Mouse (Mus musculus): Measurements from ENCODE around the gene Tex14. TPM values are rescaled to one million over a fixed set of nuclear protein-coding genes. Genes with fewer than 3 reads are reported as not detected.

Gene Tex14
- polyA plus RNA-seq, 1 experiment, result not detected

DNA sequence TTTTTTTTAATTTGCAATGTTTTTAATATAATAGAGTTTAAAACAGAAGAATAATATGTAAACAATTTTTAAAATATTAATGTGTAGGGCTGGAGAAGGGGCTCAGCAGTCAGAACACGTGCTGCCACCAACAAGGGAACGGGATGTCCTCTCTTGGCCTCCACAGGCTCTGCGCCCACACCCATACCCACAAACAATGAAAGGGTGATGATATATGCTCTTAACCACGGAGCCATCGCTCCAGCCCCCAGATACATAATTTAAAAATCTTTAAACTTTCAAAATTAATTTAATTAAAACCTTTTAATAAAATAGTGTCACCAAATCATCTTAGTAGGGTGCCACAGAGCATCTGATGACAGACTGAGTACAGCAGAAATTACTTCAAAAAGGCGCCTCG, 37.8 kb upstream of the Tex14 start:
- H3K36me3 ChIP-seq (ENCODE audit: control insufficient read depth, insufficient read depth), result no peaks in the 10 kb centered on the region
- no peak overlapping the region for H3ac ChIP-seq (ENCODE audit: control insufficient read depth, insufficient read length, low read depth)
- H3K79me3 ChIP-seq (ENCODE audit: low read depth), result no peaks in the 10 kb centered on the region
- no peak for TF ChIP-seq MYOD1 (IDR thresholded peaks at IDR 0.05; ENCODE audit: control insufficient read depth, insufficient read length, low read depth)
- no peak for TF ChIP-seq USF1 (IDR thresholded peaks at IDR 0.05; ENCODE audit: low read depth)
- no peak for TF ChIP-seq CTCF (IDR thresholded peaks at IDR 0.05; ENCODE audit: control insufficient read depth, insufficient read depth, insufficient read length)
- TF ChIP-seq FOSL1 (IDR thresholded peaks at IDR 0.05; ENCODE audit: insufficient read depth, low read length, poor library complexity, severe bottlenecking), result no peak
- no peak for TF ChIP-seq CEBPB (IDR thresholded peaks at IDR 0.05; ENCODE audit: low read depth)
- TF ChIP-seq MAX (IDR thresholded peaks at IDR 0.05), result no peak
- no peak for TF ChIP-seq MYOG (IDR thresholded peaks at IDR 0.05; ENCODE audit: control insufficient read depth, extremely low read depth, insufficient read length)
- H3K4me3 ChIP-seq (ENCODE audit: insufficient read depth, poor library complexity, severe bottlenecking), result no peak overlapping the region
- H3K79me2 ChIP-seq (ENCODE audit: control insufficient read depth, insufficient read depth), result no peaks in the 10 kb centered on the region
- peaks cover 3% of the 10 kb centered on the region for H3K27me3 ChIP-seq (ENCODE audit: control insufficient read depth, insufficient read depth, insufficient read length)

DNA sequence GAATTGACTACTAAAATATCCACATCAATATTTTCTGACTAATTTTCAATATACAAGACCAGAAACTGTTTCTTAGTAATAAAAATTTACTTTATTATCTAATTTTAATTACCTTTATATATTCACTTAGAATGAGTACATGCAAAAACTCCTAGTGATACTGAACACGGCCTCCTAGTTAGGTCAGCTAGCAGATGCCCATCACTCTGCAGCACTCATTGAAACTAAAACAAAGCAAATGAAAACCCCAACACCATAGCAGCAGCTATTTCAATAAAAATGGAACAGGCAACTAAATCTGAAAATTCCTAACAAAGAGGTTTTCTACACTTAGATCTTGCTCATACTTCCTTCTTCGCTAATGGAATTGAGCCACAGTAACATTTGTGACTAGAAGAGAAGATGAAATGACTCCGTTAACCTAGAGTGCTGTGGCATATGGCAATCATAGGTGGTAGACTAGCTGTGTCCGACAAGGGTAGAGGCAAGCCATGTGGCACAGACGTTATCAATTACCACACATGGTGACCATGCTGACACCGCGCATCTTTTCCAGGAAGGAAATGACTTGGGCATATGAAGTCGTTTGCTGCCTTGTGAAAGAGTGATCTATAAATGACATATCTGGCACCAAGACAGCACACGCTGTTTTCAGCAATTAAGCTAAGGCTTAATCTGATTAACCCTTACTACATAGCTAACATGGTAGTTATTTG, 36.8 kb upstream of the Tex14 start:
- no peaks in the 10 kb centered on the region for H3K79me3 ChIP-seq (ENCODE audit: low read depth)
- H3ac ChIP-seq (ENCODE audit: control insufficient read depth, insufficient read length, low read depth), result no peak overlapping the region
- no peak for TF ChIP-seq CTCF (IDR thresholded peaks at IDR 0.05; ENCODE audit: control insufficient read depth, insufficient read depth, insufficient read length)
- no peak for TF ChIP-seq CEBPB (IDR thresholded peaks at IDR 0.05; ENCODE audit: low read depth)
- TF ChIP-seq MYOG (IDR thresholded peaks at IDR 0.05; ENCODE audit: control insufficient read depth, extremely low read depth, insufficient read length), result no peak
- TF ChIP-seq MYOD1 (IDR thresholded peaks at IDR 0.05; ENCODE audit: control insufficient read depth, insufficient read length, low read depth), result no peak
- no peak for TF ChIP-seq USF1 (IDR thresholded peaks at IDR 0.05; ENCODE audit: low read depth)
- TF ChIP-seq FOSL1 (IDR thresholded peaks at IDR 0.05; ENCODE audit: insufficient read depth, low read length, poor library complexity, severe bottlenecking), result no peak
- no peak for TF ChIP-seq MAX (IDR thresholded peaks at IDR 0.05)
- H3K27me3 ChIP-seq (ENCODE audit: control insufficient read depth, insufficient read depth, insufficient read length), result peaks cover 3% of the 10 kb centered on the region
- no peaks in the 10 kb centered on the region for H3K36me3 ChIP-seq (ENCODE audit: control insufficient read depth, insufficient read depth)
- H3K79me2 ChIP-seq (ENCODE audit: control insufficient read depth, insufficient read depth), result no peaks in the 10 kb centered on the region
- no peak overlapping the region for H3K4me3 ChIP-seq (ENCODE audit: insufficient read depth, poor library complexity, severe bottlenecking)

DNA sequence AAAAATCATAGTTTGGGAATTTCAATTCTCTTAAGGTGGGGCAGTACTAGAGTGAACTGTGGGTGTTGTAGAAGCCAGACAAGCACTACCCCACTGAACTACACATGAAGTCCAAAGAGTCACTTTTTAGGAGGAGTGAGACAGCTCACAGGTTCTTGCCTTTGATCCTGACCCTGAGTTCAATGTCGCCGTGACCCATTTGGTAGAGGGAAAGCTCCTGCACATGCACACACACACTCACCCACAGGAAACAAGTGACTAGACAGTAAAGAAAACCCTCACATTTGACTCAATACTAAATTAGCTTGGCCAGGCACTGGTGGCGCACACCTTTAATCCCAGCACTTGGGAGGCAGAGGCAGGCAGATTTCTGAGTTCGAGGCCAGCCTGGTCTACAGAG, 20.3 kb upstream of the Tex14 start:
- H3ac ChIP-seq (ENCODE audit: control insufficient read depth, insufficient read length, low read depth), result no peak overlapping the region
- no peak overlapping the region for H3K4me3 ChIP-seq (ENCODE audit: insufficient read depth, poor library complexity, severe bottlenecking)
- no peak for TF ChIP-seq USF1 (IDR thresholded peaks at IDR 0.05; ENCODE audit: low read depth)
- no peak for TF ChIP-seq MAX (IDR thresholded peaks at IDR 0.05)
- TF ChIP-seq MYOG (IDR thresholded peaks at IDR 0.05; ENCODE audit: control insufficient read depth, extremely low read depth, insufficient read length), result no peak
- no peak for TF ChIP-seq MYOD1 (IDR thresholded peaks at IDR 0.05; ENCODE audit: control insufficient read depth, insufficient read length, low read depth)
- no peak for TF ChIP-seq CEBPB (IDR thresholded peaks at IDR 0.05; ENCODE audit: low read depth)
- no peak for TF ChIP-seq CTCF (IDR thresholded peaks at IDR 0.05; ENCODE audit: control insufficient read depth, insufficient read depth, insufficient read length)
- no peak for TF ChIP-seq FOSL1 (IDR thresholded peaks at IDR 0.05; ENCODE audit: insufficient read depth, low read length, poor library complexity, severe bottlenecking)
- H3K79me2 ChIP-seq (ENCODE audit: control insufficient read depth, insufficient read depth), result no peaks in the 10 kb centered on the region
- H3K36me3 ChIP-seq (ENCODE audit: control insufficient read depth, insufficient read depth), result peaks cover under 1% of the 10 kb centered on the region
- H3K79me3 ChIP-seq (ENCODE audit: low read depth), result no peaks in the 10 kb centered on the region
- no peaks in the 10 kb centered on the region for H3K27me3 ChIP-seq (ENCODE audit: control insufficient read depth, insufficient read depth, insufficient read length)

DNA sequence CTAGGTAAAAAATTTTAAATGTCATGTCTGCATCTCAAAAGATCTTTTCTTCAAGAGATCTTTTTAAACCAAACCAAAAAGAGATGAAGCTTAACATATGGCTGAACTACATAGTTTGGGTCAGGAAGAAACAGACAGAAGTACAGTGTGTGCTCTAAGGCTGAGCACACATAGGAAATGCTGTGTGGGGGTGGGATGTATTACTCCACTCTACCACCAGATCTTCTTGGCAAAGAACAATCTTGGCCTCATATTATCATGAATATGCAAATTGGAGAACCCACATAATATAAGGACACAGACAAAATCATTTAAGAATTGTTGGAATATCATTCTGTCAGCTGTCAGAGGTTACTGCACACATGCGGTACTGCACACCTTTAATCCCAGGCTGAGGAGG, 19.2 kb upstream of the Tex14 start:
- Histone ChIP-seq H3K4me3 (ENCODE audit: insufficient read depth, poor library complexity, severe bottlenecking) (no peak overlapping the region), H3K79me3 (ENCODE audit: low read depth) (no peaks in the 10 kb centered on the region), H3ac (ENCODE audit: control insufficient read depth, insufficient read length, low read depth) (no peak overlapping the region), H3K27me3 (ENCODE audit: control insufficient read depth, insufficient read depth, insufficient read length) (no peaks in the 10 kb centered on the region), H3K79me2 (ENCODE audit: control insufficient read depth, insufficient read depth) (no peaks in the 10 kb centered on the region), H3K36me3 (ENCODE audit: control insufficient read depth, insufficient read depth) (peaks cover 5% of the 10 kb centered on the region)
- TF ChIP-seq USF1 (IDR thresholded peaks at IDR 0.05; ENCODE audit: low read depth), result no peak
- TF ChIP-seq MYOD1 (IDR thresholded peaks at IDR 0.05; ENCODE audit: control insufficient read depth, insufficient read length, low read depth), result no peak
- TF ChIP-seq CTCF (IDR thresholded peaks at IDR 0.05; ENCODE audit: control insufficient read depth, insufficient read depth, insufficient read length), result no peak
- no peak for TF ChIP-seq MYOG (IDR thresholded peaks at IDR 0.05; ENCODE audit: control insufficient read depth, extremely low read depth, insufficient read length)
- TF ChIP-seq CEBPB (IDR thresholded peaks at IDR 0.05; ENCODE audit: low read depth), result no peak
- TF ChIP-seq MAX (IDR thresholded peaks at IDR 0.05), result no peak
- TF ChIP-seq FOSL1 (IDR thresholded peaks at IDR 0.05; ENCODE audit: insufficient read depth, low read length, poor library complexity, severe bottlenecking), result no peak

DNA sequence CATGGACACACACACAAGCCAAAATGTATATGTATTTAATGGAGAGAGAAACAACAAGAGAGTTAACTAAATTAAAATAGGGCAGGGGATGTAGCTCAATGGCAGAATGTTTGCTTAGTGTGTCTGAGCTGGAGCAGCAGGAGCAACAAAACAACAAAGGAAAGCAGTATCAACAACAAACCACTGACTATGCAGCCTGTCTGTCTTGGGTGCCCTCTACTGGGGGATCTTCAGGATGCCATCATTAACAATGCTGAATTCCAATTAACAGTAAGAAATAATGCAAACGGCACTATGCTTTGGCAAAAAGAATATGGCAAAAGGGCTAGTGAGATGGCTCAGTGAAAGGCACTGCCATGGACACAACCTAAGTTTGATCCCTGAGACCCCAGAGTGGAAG, 11.0 kb upstream of the Tex14 start:
- no peaks in the 10 kb centered on the region for H3K79me2 ChIP-seq (ENCODE audit: control insufficient read depth, insufficient read depth)
- TF ChIP-seq FOSL1 (IDR thresholded peaks at IDR 0.05; ENCODE audit: insufficient read depth, low read length, poor library complexity, severe bottlenecking), result no peak
- TF ChIP-seq MAX (IDR thresholded peaks at IDR 0.05), result peak; percentile 6
- TF ChIP-seq USF1 (IDR thresholded peaks at IDR 0.05; ENCODE audit: low read depth), result no peak
- peak; percentile 27 for TF ChIP-seq CTCF (IDR thresholded peaks at IDR 0.05; ENCODE audit: control insufficient read depth, insufficient read depth, insufficient read length)
- H3ac ChIP-seq (ENCODE audit: control insufficient read depth, insufficient read length, low read depth), result no peak overlapping the region
- no peaks in the 10 kb centered on the region for H3K79me3 ChIP-seq (ENCODE audit: low read depth)
- H3K36me3 ChIP-seq (ENCODE audit: control insufficient read depth, insufficient read depth), result peaks cover 11% of the 10 kb centered on the region
- H3K4me3 ChIP-seq (ENCODE audit: insufficient read depth, poor library complexity, severe bottlenecking), result no peak overlapping the region
- no peaks in the 10 kb centered on the region for H3K27me3 ChIP-seq (ENCODE audit: control insufficient read depth, insufficient read depth, insufficient read length)

Measured in C2C12 (cell line).